Comparison of ENCODE assay signal across 7 mouse cellular contexts in the genomic region with DNA sequence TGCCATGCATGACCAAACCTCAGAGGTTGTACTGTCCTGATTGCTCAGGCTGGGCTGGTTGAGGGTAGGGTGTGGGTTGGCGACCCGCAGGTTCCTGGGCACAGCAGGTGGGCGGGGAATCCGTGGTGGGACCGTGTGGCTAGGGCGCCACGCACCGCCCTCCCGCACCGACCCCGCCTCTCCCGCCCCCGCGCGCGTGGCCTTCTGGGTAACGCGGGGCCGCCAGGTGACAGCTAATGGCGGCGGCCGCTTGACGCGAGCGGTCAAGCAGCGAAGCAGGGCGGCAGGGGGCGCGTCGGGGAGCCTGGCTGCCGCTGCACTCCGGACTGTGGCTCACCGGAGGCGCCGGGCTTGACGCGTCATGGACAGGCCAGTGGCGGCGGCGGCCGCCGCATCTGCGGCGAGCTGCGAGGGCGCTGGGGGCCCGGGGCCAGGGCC. TPM values are rescaled to one million over a fixed set of nuclear protein-coding genes. Genes with fewer than 3 reads are reported as not detected.
A peak's percentile ranks its signal among the peaks of the same experiment; 100 is the strongest.
DNase-seq lines count a peak whose midpoint lies in the region; ATAC-seq and TF ChIP-seq lines count a peak whose summit lies in the region.

A gene (plus strand): TSS at position 207 of the 438 bp plus-strand sequence.

- H3K4me1 ChIP-seq in intestine, embryonic 16.5 days (ENCODE audit: control insufficient read depth, insufficient read depth, low read length): 0 out of 2 replicates have a peak, but pooled peaks cover 2% of the 10 kb centered on the region
- no peaks in the 10 kb centered on the region for H3K4me1 ChIP-seq in limb, embryonic 10.5 days
- no peaks in the 10 kb centered on the region for H3K4me1 ChIP-seq in midbrain, embryonic 12.5 days
- H3K4me1 ChIP-seq in small intestine, adult 2 months (ENCODE audit: control insufficient read depth, insufficient read depth, insufficient read length, low read length): peaks cover 6% of the 10 kb centered on the region; the same call in 1 of the 2 replicates

- WGBS in intestine, embryonic 16.5 days: 14% methylated on average over 46 of the region's 47 CpGs
- WGBS in limb, embryonic 10.5 days: 7% methylated on average over 25 of the region's 47 CpGs
- 19% methylated on average over 39 of the region's 47 CpGs for WGBS in midbrain, embryonic 12.5 days
- WGBS in small intestine, adult 2 months: 14% methylated on average over 33 of the region's 47 CpGs

- peak within 1 kb of the TSS; percentile 52 for H3K4me2 ChIP-seq in intestine, embryonic 16.5 days (ENCODE audit: low read depth, low read length)
- peak within 1 kb of the TSS; percentile 58 for H3K4me2 ChIP-seq in midbrain, embryonic 12.5 days (replicated peaks)

- H3K9me3 ChIP-seq in intestine, embryonic 16.5 days (ENCODE audit: control insufficient read depth, low read length): no peaks in the 10 kb centered on the region
- H3K9me3 ChIP-seq in limb, embryonic 10.5 days (replicated peaks): no peaks in the 10 kb centered on the region
- no peaks in the 10 kb centered on the region for H3K9me3 ChIP-seq in midbrain, embryonic 12.5 days

- peak within 1 kb of the TSS; percentile 80 for H3K9ac ChIP-seq in intestine, embryonic 16.5 days (ENCODE audit: low read depth, low read length)
- H3K9ac ChIP-seq in midbrain, embryonic 12.5 days (replicated peaks): peak within 1 kb of the TSS; percentile 72

- no peaks in the 10 kb centered on the region for H3K36me3 ChIP-seq in intestine, embryonic 16.5 days (ENCODE audit: control insufficient read depth, insufficient read depth, low read length)
- no peaks in the 10 kb centered on the region for H3K36me3 ChIP-seq in limb, embryonic 10.5 days
- no peaks in the 10 kb centered on the region for H3K36me3 ChIP-seq in midbrain, embryonic 12.5 days
- no peaks in the 10 kb centered on the region for H3K36me3 ChIP-seq in small intestine, adult 2 months (ENCODE audit: control insufficient read depth, insufficient read depth, low read length)

- no peak for TF ChIP-seq POLR2A in small intestine, adult 2 months (IDR thresholded peaks at IDR 0.05; ENCODE audit: low read depth, low read length)

- no peak for TF ChIP-seq CTCF in small intestine, adult 2 months (IDR thresholded peaks at IDR 0.05; ENCODE audit: extremely low read depth, insufficient read length, insufficient replicate concordance, low read depth, low read length)

- H3K27ac ChIP-seq in intestine, embryonic 16.5 days (ENCODE audit: low read length): peak within 1 kb of the TSS; percentile 59
- H3K27ac ChIP-seq in limb, embryonic 10.5 days: peak within 1 kb of the TSS; percentile 76
- peak within 1 kb of the TSS; percentile 76 for H3K27ac ChIP-seq in midbrain, embryonic 12.5 days (replicated peaks)
- peak within 1 kb of the TSS; percentile 85 for H3K27ac ChIP-seq in small intestine, adult 2 months (ENCODE audit: insufficient read depth, low read depth, low read length)

- DNase-seq in adrenal gland, postnatal 10 days: peak; percentile 89
- peak; percentile 70 for DNase-seq in embryo, embryonic 9.5 days (ENCODE audit: extremely low spot score)
- peak; percentile 50 to 77 for DNase-seq in gastrocnemius, postnatal 4 days (ENCODE audit: low spot score in 2 of 2)
- peak; percentile 75 for DNase-seq in limb, embryonic 10.5 days (ENCODE audit: low spot score)

- peak within 1 kb of the TSS; percentile 66 for H3K4me3 ChIP-seq in intestine, embryonic 16.5 days (ENCODE audit: low read length)
- peak within 1 kb of the TSS; percentile 64 for H3K4me3 ChIP-seq in limb, embryonic 10.5 days
- H3K4me3 ChIP-seq in midbrain, embryonic 12.5 days: peak within 1 kb of the TSS; percentile 59
- peak within 1 kb of the TSS; percentile 87 for H3K4me3 ChIP-seq in small intestine, adult 2 months (ENCODE audit: low read depth, low read length)

- H3K27me3 ChIP-seq in intestine, embryonic 16.5 days (replicated peaks; ENCODE audit: control insufficient read depth, insufficient read depth, low read length): no peaks in the 10 kb centered on the region
- H3K27me3 ChIP-seq in limb, embryonic 10.5 days (ENCODE audit: low read depth, poor library complexity, severe bottlenecking): peaks cover 5% of the 10 kb centered on the region; the same call in 1 of the 2 replicates
- H3K27me3 ChIP-seq in midbrain, embryonic 12.5 days: no peaks in the 10 kb centered on the region
- no peaks in the 10 kb centered on the region for H3K27me3 ChIP-seq in small intestine, adult 2 months (ENCODE audit: control insufficient read depth, insufficient read depth, low read length)

- ATAC-seq in intestine, embryonic 16.5 days: peak; percentile 95
- ATAC-seq in midbrain, embryonic 12.5 days (ENCODE audit: low FRiP score, low read depth): peak; percentile 93

RNA-seq across cellular contexts. Expression of the gene that starts here (rescaled TPM):
- total RNA-seq in adrenal gland, postnatal 10 days (2021): 10 to 100 TPM; 27.0 to 29.2 TPM
- total RNA-seq in gastrocnemius, postnatal 4 days (2021): 10 to 100 TPM; 22.7 to 25.3 TPM
- polyA plus RNA-seq in intestine, embryonic 16.5 days (2015; fragmentation: Nextera tagmentation; extraction: Ambion mirVana): 9.3 and 10.9 TPM in 2 replicates
- polyA plus RNA-seq in limb, embryonic 10.5 days (2016; fragmentation: Nextera tagmentation; extraction: Ambion mirVana): 4.5 and 6.0 TPM in 2 replicates
- polyA plus RNA-seq in midbrain, embryonic 12.5 days (2016; fragmentation: Nextera tagmentation; extraction: Ambion mirVana): 16.0 and 18.2 TPM in 2 replicates
- 3.8 and 4.6 TPM in 2 replicates for polyA plus RNA-seq in small intestine, adult 2 months (2012; rRNA removed)

Comparison
In these comparisons a context has a peak if more than half of its experiments do, and no peak if none do; other contexts are left out.
1. Peak in every context shown above with its lines: DNase-seq, ATAC-seq, H3K4me3 ChIP-seq and H3K27ac ChIP-seq.